Comparison of ENCODE assay signal across 12 mouse cellular contexts in the genomic region with DNA sequence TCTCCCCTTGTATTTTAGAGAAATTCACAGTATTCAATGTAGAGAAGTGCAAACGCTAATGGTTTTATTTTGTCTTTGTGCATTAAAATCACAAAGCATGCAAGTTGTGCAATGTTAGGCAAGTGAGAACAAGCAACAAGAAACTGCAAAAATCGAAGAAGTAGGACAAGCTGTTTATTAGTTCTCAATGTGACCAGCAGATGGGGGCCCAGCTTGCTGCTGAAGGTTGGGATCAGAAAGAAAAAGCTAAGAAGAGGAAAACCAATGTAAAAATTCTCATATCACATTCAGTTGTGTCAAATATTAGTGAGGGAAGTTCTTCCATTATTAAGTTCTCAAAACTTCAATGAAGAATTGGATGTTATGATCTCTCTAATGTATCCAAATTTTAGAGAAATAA.
DNase-seq lines count a peak whose midpoint lies in the region; ATAC-seq lines count a peak whose summit lies in the region.
"Had no signal": no experiment of that assay in that cellular context is flagged by ENCODE, and none has a peak within 500 bp of the region (broad histone marks: within the 10 kb centered on the region; RNA-seq: fewer than 3 reads in every experiment).

No protein-coding gene starts in this region.

- no peaks in the 10 kb centered on the region for H3K36me3 ChIP-seq in hindbrain, embryonic 11.5 days (ENCODE audit: control insufficient read depth, insufficient read depth, low read length)
- no peaks in the 10 kb centered on the region for H3K36me3 ChIP-seq in hindbrain, embryonic 10.5 days
- H3K36me3 ChIP-seq in neural tube, embryonic 11.5 days (ENCODE audit: control insufficient read depth, insufficient read depth, low read length), result no peaks in the 10 kb centered on the region
- H3K36me3 ChIP-seq: intestine, embryonic 15.5 days; liver, embryonic 13.5 days; stomach, embryonic 15.5 days had no signal

- no peaks in the 10 kb centered on the region for H3K4me1 ChIP-seq in hindbrain, embryonic 11.5 days (replicated peaks; ENCODE audit: control insufficient read depth, insufficient read depth, low read length)
- H3K4me1 ChIP-seq in hindbrain, embryonic 10.5 days (replicated peaks), result no peaks in the 10 kb centered on the region
- H3K4me1 ChIP-seq in neural tube, embryonic 11.5 days (ENCODE audit: control insufficient read depth, insufficient read depth, low read length), result no peaks in the 10 kb centered on the region
- H3K4me1 ChIP-seq: intestine, embryonic 15.5 days; liver, embryonic 13.5 days; stomach, embryonic 15.5 days had no signal

- no peaks in the 10 kb centered on the region for H3K27me3 ChIP-seq in hindbrain, embryonic 11.5 days (ENCODE audit: control insufficient read depth, insufficient read depth, low read length)
- no peaks in the 10 kb centered on the region for H3K27me3 ChIP-seq in hindbrain, embryonic 10.5 days (ENCODE audit: insufficient read depth, poor library complexity, severe bottlenecking)
- H3K27me3 ChIP-seq in neural tube, embryonic 11.5 days (ENCODE audit: control insufficient read depth, insufficient read depth, low read length), result no peaks in the 10 kb centered on the region
- H3K27me3 ChIP-seq: intestine, embryonic 15.5 days; liver, embryonic 13.5 days; stomach, embryonic 15.5 days had no signal

- no peak for ATAC-seq in hindbrain, embryonic 11.5 days (ENCODE audit: low FRiP score)
- ATAC-seq in neural tube, embryonic 11.5 days (ENCODE audit: insufficient read depth, low FRiP score, low TSS enrichment), result no peak
- no peak for ATAC-seq in megakaryocyte-erythroid progenitor cell, adult 5-6 weeks (replicated peaks; ENCODE audit: low FRiP score, low TSS enrichment, poor library complexity, severe bottlenecking)
- ATAC-seq: intestine, embryonic 15.5 days had no signal

- H3K4me3 ChIP-seq in hindbrain, embryonic 11.5 days (ENCODE audit: low read depth, low read length), result no peak overlapping the region
- H3K4me3 ChIP-seq in hindbrain, embryonic 10.5 days, result no peak overlapping the region
- H3K4me3 ChIP-seq in neural tube, embryonic 11.5 days (ENCODE audit: low read depth, low read length), result no peak overlapping the region
- H3K4me3 ChIP-seq: intestine, embryonic 15.5 days; liver, embryonic 13.5 days; myocyte; stomach, embryonic 15.5 days had no signal

- no peak overlapping the region for H3K27ac ChIP-seq in hindbrain, embryonic 11.5 days (ENCODE audit: low read depth, low read length)
- H3K27ac ChIP-seq in hindbrain, embryonic 10.5 days, result no peak overlapping the region
- H3K27ac ChIP-seq in neural tube, embryonic 11.5 days (ENCODE audit: low read depth, low read length), result no peak overlapping the region
- H3K27ac ChIP-seq: intestine, embryonic 15.5 days; liver, embryonic 13.5 days; stomach, embryonic 15.5 days had no signal

- WGBS in hindbrain, embryonic 11.5 days, result 71% methylated on average over 2 of the region's 2 CpGs
- 66% methylated on average over 2 of the region's 2 CpGs for WGBS in hindbrain, embryonic 10.5 days
- WGBS in neural tube, embryonic 11.5 days, result 64% methylated on average over 2 of the region's 2 CpGs

- H3K9me3 ChIP-seq in hindbrain, embryonic 11.5 days (ENCODE audit: control insufficient read depth, low read length), result no peaks in the 10 kb centered on the region
- no peaks in the 10 kb centered on the region for H3K9me3 ChIP-seq in hindbrain, embryonic 10.5 days
- no peaks in the 10 kb centered on the region for H3K9me3 ChIP-seq in neural tube, embryonic 11.5 days (ENCODE audit: control insufficient read depth, low read length)
- H3K9me3 ChIP-seq: intestine, embryonic 15.5 days; liver, embryonic 13.5 days; stomach, embryonic 15.5 days had no signal

- no peak overlapping the region for H3K9ac ChIP-seq in hindbrain, embryonic 11.5 days (ENCODE audit: low read depth, low read length)
- no peak overlapping the region for H3K9ac ChIP-seq in neural tube, embryonic 11.5 days (ENCODE audit: low read length)
- H3K9ac ChIP-seq: intestine, embryonic 15.5 days; liver, embryonic 13.5 days; stomach, embryonic 15.5 days had no signal

- H3K4me2 ChIP-seq in hindbrain, embryonic 11.5 days (replicated peaks; ENCODE audit: low read depth, low read length), result no peak overlapping the region
- H3K4me2 ChIP-seq in neural tube, embryonic 11.5 days (ENCODE audit: low read depth), result no peak overlapping the region
- H3K4me2 ChIP-seq: intestine, embryonic 15.5 days; liver, embryonic 13.5 days; stomach, embryonic 15.5 days had no signal

- peak; percentile 28 for DNase-seq in hindbrain, embryonic 11.5 days (ENCODE audit: low spot score)
- DNase-seq in hindbrain, embryonic 10.5 days (ENCODE audit: low spot score), result no peak
- DNase-seq in neural tube, embryonic 11.5 days (ENCODE audit: low spot score), result peak; percentile 17
- no peak for DNase-seq in neural tube, embryonic 10.5 days (ENCODE audit: extremely low spot score, low spot score)
- peak; percentile 14 for DNase-seq in embryo, embryonic 10 days (ENCODE audit: low spot score)
- peak; percentile 30 to 44 for DNase-seq in right cerebral cortex, postnatal 10 days (ENCODE audit: low spot score in 2 of 2)
- no peak for DNase-seq in spleen, adult 18-20 months
- DNase-seq: liver, embryonic 13.5 days had no signal

Comparison
In these comparisons a context has a peak if more than half of its experiments do, and no peak if none do; other contexts are left out.
1. DNase-seq: peak in hindbrain, embryonic 11.5 days (single experiment), neural tube, embryonic 11.5 days (single experiment), embryo, embryonic 10 days (single experiment) and right cerebral cortex, postnatal 10 days (2 of 2); none in hindbrain, embryonic 10.5 days (single experiment), neural tube, embryonic 10.5 days (single experiment) and spleen, adult 18-20 months (0 of 2).